ENCODE assay signal across 14 mouse cellular contexts in genomic region chr7:99449751-99450150, GRCm38 (mm10). TPM values are rescaled to one million over a fixed set of nuclear protein-coding genes. Genes with fewer than 3 reads are reported as not detected.
A peak's percentile ranks its signal among the peaks of the same experiment; 100 is the strongest.
DNase-seq lines count a peak whose midpoint lies in the region; ATAC-seq and TF ChIP-seq lines count a peak whose summit lies in the region.
"Had no signal": no experiment of that assay in that cellular context is flagged by ENCODE, and none has a peak within 500 bp of the region (broad histone marks: within the 10 kb centered on the region; RNA-seq: fewer than 3 reads in every experiment).

No protein-coding gene starts in this region.

- H3K27me3 ChIP-seq in embryonic facial prominence, embryonic 14.5 days (replicated peaks; ENCODE audit: control insufficient read depth, insufficient read depth, low read length), result no peaks in the 10 kb centered on the region
- H3K27me3 ChIP-seq in embryonic facial prominence, embryonic 10.5 days (replicated peaks; ENCODE audit: low read depth, poor library complexity, severe bottlenecking), result no peaks in the 10 kb centered on the region
- no peaks in the 10 kb centered on the region for H3K27me3 ChIP-seq in hindbrain, embryonic 16.5 days (replicated peaks; ENCODE audit: control insufficient read depth, insufficient read depth, low read length)
- no peaks in the 10 kb centered on the region for H3K27me3 ChIP-seq in midbrain, embryonic 14.5 days (ENCODE audit: control insufficient read depth, insufficient read depth, low read length)
- H3K27me3 ChIP-seq: limb, embryonic 15.5 days; lung, embryonic 15.5 days had no signal

- H3K27ac ChIP-seq in embryonic facial prominence, embryonic 14.5 days (replicated peaks; ENCODE audit: low read depth, low read length), result no peak overlapping the region
- no peak overlapping the region for H3K27ac ChIP-seq in embryonic facial prominence, embryonic 10.5 days (replicated peaks)
- H3K27ac ChIP-seq in hindbrain, embryonic 16.5 days (ENCODE audit: low read depth, low read length), result peak overlapping the region; percentile 31
- H3K27ac ChIP-seq in midbrain, embryonic 14.5 days (replicated peaks; ENCODE audit: low read depth, low read length), result peak overlapping the region; percentile 37; the same call in 1 of the 2 replicates
- H3K27ac ChIP-seq: limb, embryonic 15.5 days; lung, embryonic 15.5 days had no signal

- ATAC-seq in embryonic facial prominence, embryonic 14.5 days (ENCODE audit: low read depth), result no peak
- no peak for ATAC-seq in hindbrain, embryonic 16.5 days
- no peak for ATAC-seq in midbrain, embryonic 14.5 days (ENCODE audit: low FRiP score, low TSS enrichment)
- ATAC-seq: intestine, postnatal 0 days had no signal

- no peak overlapping the region for H3K4me2 ChIP-seq in embryonic facial prominence, embryonic 14.5 days (ENCODE audit: low read depth, low read length)
- H3K4me2 ChIP-seq in hindbrain, embryonic 16.5 days (ENCODE audit: low read length), result no peak overlapping the region
- H3K4me2 ChIP-seq in midbrain, embryonic 14.5 days (ENCODE audit: low read length), result no peak overlapping the region
- H3K4me2 ChIP-seq: limb, embryonic 15.5 days; lung, embryonic 15.5 days had no signal

- no peaks in the 10 kb centered on the region for H3K4me1 ChIP-seq in embryonic facial prominence, embryonic 14.5 days (ENCODE audit: control insufficient read depth, insufficient read depth, low read length)
- H3K4me1 ChIP-seq in embryonic facial prominence, embryonic 10.5 days, result peaks cover 39% of the 10 kb centered on the region
- H3K4me1 ChIP-seq in hindbrain, embryonic 16.5 days (ENCODE audit: control insufficient read depth, insufficient read depth, low read depth, low read length), result peaks cover 17% of the 10 kb centered on the region
- H3K4me1 ChIP-seq in midbrain, embryonic 14.5 days (ENCODE audit: control insufficient read depth, insufficient read depth, low read length), result peaks cover 15% of the 10 kb centered on the region; the same call in 1 of the 2 replicates
- H3K4me1 ChIP-seq: lung, embryonic 15.5 days had no signal

- no peak for TF ChIP-seq POLR2A in brain, embryonic 14.5 days (IDR thresholded peaks at IDR 0.05; ENCODE audit: borderline replicate concordance, extremely low read depth, insufficient read depth, insufficient read length, poor library complexity, severe bottlenecking)

- 49% methylated on average over 3 of the region's 3 CpGs for WGBS in embryonic facial prominence, embryonic 14.5 days
- 62% methylated on average over 3 of the region's 3 CpGs for WGBS in embryonic facial prominence, embryonic 10.5 days
- WGBS in hindbrain, embryonic 16.5 days, result 4% methylated on average over 3 of the region's 3 CpGs
- 15% methylated on average over 3 of the region's 3 CpGs for WGBS in midbrain, embryonic 14.5 days

- no peaks in the 10 kb centered on the region for H3K9me3 ChIP-seq in embryonic facial prominence, embryonic 14.5 days (ENCODE audit: control insufficient read depth, low read length)
- H3K9me3 ChIP-seq in embryonic facial prominence, embryonic 10.5 days, result no peaks in the 10 kb centered on the region
- no peaks in the 10 kb centered on the region for H3K9me3 ChIP-seq in hindbrain, embryonic 16.5 days (ENCODE audit: control insufficient read depth, low read length)
- no peaks in the 10 kb centered on the region for H3K9me3 ChIP-seq in midbrain, embryonic 14.5 days (ENCODE audit: control insufficient read depth, low read length)
- H3K9me3 ChIP-seq: limb, embryonic 15.5 days; lung, embryonic 15.5 days had no signal

- TF ChIP-seq CTCF in brain, embryonic 14.5 days (IDR thresholded peaks at IDR 0.05; ENCODE audit: borderline replicate concordance, extremely low read depth, insufficient read depth, insufficient read length), result no peak

- no peak overlapping the region for H3K9ac ChIP-seq in embryonic facial prominence, embryonic 14.5 days (ENCODE audit: low read depth, low read length)
- H3K9ac ChIP-seq in hindbrain, embryonic 16.5 days (ENCODE audit: low read depth, low read length), result 0 out of 2 replicates have a peak overlapping the region, but pooled peaks have one; percentile 19
- H3K9ac ChIP-seq in midbrain, embryonic 14.5 days (replicated peaks; ENCODE audit: low read length), result no peak overlapping the region
- H3K9ac ChIP-seq: limb, embryonic 15.5 days; lung, embryonic 15.5 days had no signal

- no peak overlapping the region for H3K4me3 ChIP-seq in embryonic facial prominence, embryonic 14.5 days (ENCODE audit: low read depth, low read length)
- no peak overlapping the region for H3K4me3 ChIP-seq in embryonic facial prominence, embryonic 10.5 days
- no peak overlapping the region for H3K4me3 ChIP-seq in hindbrain, embryonic 16.5 days (ENCODE audit: low read length)
- H3K4me3 ChIP-seq in midbrain, embryonic 14.5 days (replicated peaks; ENCODE audit: low read depth, low read length), result no peak overlapping the region
- H3K4me3 ChIP-seq: limb, embryonic 15.5 days; lung, embryonic 15.5 days had no signal

- DNase-seq in embryonic facial prominence, embryonic 14.5 days (ENCODE audit: low spot score), result peak; percentile 56
- no peak for DNase-seq in embryonic facial prominence, embryonic 10.5 days (ENCODE audit: low spot score)
- DNase-seq in brain, embryonic 14.5 days (ENCODE audit: low read depth), result peak; percentile 85
- peak; percentile 61 for DNase-seq in midbrain, embryonic 14.5 days
- no peak for DNase-seq in natural killer cell, adult 2 months (ENCODE audit: low spot score in 2 of 2)
- no peak for DNase-seq in adrenal gland, postnatal 25 days
- DNase-seq in gastrocnemius, postnatal 10 days, result no peak
- DNase-seq: heart, postnatal 10 days had no signal

- H3K36me3 ChIP-seq in embryonic facial prominence, embryonic 14.5 days (ENCODE audit: control insufficient read depth, insufficient read depth, low read length), result no peaks in the 10 kb centered on the region
- H3K36me3 ChIP-seq in embryonic facial prominence, embryonic 10.5 days (replicated peaks), result no peaks in the 10 kb centered on the region; the same call in 1 of the 2 replicates
- no peaks in the 10 kb centered on the region for H3K36me3 ChIP-seq in hindbrain, embryonic 16.5 days (ENCODE audit: control insufficient read depth, insufficient read depth, low read length)
- H3K36me3 ChIP-seq in midbrain, embryonic 14.5 days (ENCODE audit: control insufficient read depth, insufficient read depth, low read length), result peaks cover 4% of the 10 kb centered on the region; the same call in 1 of the 2 replicates
- H3K36me3 ChIP-seq: limb, embryonic 15.5 days had no signal

RNA-seq across cellular contexts. Expression of gene Klhl35, which starts 16.1 kb away (rescaled TPM):
- 0.74 and 1.3 TPM in 2 replicates for polyA plus RNA-seq in embryonic facial prominence, embryonic 14.5 days (2014; fragmentation: Nextera tagmentation; extraction: Ambion mirVana)
- polyA plus RNA-seq in embryonic facial prominence, embryonic 10.5 days (2016; fragmentation: Nextera tagmentation; extraction: Ambion mirVana), result 1.4 and 2.3 TPM in 2 replicates
- polyA plus RNA-seq in brain, embryonic 14.5 days (2012; rRNA removed), result 13.2 and 17.9 TPM in 2 replicates
- polyA plus RNA-seq in hindbrain, embryonic 16.5 days (2015; fragmentation: Nextera tagmentation; extraction: Ambion mirVana), result 0.54 and 1.6 TPM in 2 replicates
- 10.7 and 11.6 TPM in 2 replicates for polyA plus RNA-seq in midbrain, embryonic 14.5 days (2014; fragmentation: Nextera tagmentation; extraction: Ambion mirVana)
- 0.43 and 1.5 TPM in 2 replicates for total RNA-seq in adrenal gland, postnatal 25 days (2021)
- under 1 TPM; 0.14 to 0.38 TPM for total RNA-seq in gastrocnemius, postnatal 10 days (2021)
- total RNA-seq: common myeloid progenitor, adult 5-6 weeks had no signal
- polyA plus RNA-seq: C2C12 had no signal

RNA-seq across cellular contexts. Expression of gene Rps3, which starts 33.8 kb away (rescaled TPM):
- polyA plus RNA-seq in embryonic facial prominence, embryonic 14.5 days (2014; fragmentation: Nextera tagmentation; extraction: Ambion mirVana), result 876 and 912 TPM in 2 replicates
- 769 and 805 TPM in 2 replicates for polyA plus RNA-seq in embryonic facial prominence, embryonic 10.5 days (2016; fragmentation: Nextera tagmentation; extraction: Ambion mirVana)
- polyA plus RNA-seq in brain, embryonic 14.5 days (2012; rRNA removed), result 722 and 820 TPM in 2 replicates
- 398 and 428 TPM in 2 replicates for polyA plus RNA-seq in hindbrain, embryonic 16.5 days (2015; fragmentation: Nextera tagmentation; extraction: Ambion mirVana)
- 488 and 521 TPM in 2 replicates for polyA plus RNA-seq in midbrain, embryonic 14.5 days (2014; fragmentation: Nextera tagmentation; extraction: Ambion mirVana)
- total RNA-seq in adrenal gland, postnatal 25 days (2021), result 552 and 603 TPM in 2 replicates
- total RNA-seq in gastrocnemius, postnatal 10 days (2021), result 100 to 1,000 TPM; 362 to 382 TPM

Comparison
In these comparisons a context has a peak if more than half of its experiments do, and no peak if none do; other contexts are left out.
1. DNase-seq: peak in embryonic facial prominence, embryonic 14.5 days (single experiment), brain, embryonic 14.5 days (single experiment) and midbrain, embryonic 14.5 days (single experiment); none in embryonic facial prominence, embryonic 10.5 days (single experiment), natural killer cell, adult 2 months (0 of 2), adrenal gland, postnatal 25 days (single experiment) and gastrocnemius, postnatal 10 days (single experiment).
2. H3K27ac ChIP-seq: peak in hindbrain, embryonic 16.5 days (single experiment) and midbrain, embryonic 14.5 days (single experiment); none in embryonic facial prominence, embryonic 14.5 days (single experiment) and embryonic facial prominence, embryonic 10.5 days (single experiment).